In the genomic region with DNA sequence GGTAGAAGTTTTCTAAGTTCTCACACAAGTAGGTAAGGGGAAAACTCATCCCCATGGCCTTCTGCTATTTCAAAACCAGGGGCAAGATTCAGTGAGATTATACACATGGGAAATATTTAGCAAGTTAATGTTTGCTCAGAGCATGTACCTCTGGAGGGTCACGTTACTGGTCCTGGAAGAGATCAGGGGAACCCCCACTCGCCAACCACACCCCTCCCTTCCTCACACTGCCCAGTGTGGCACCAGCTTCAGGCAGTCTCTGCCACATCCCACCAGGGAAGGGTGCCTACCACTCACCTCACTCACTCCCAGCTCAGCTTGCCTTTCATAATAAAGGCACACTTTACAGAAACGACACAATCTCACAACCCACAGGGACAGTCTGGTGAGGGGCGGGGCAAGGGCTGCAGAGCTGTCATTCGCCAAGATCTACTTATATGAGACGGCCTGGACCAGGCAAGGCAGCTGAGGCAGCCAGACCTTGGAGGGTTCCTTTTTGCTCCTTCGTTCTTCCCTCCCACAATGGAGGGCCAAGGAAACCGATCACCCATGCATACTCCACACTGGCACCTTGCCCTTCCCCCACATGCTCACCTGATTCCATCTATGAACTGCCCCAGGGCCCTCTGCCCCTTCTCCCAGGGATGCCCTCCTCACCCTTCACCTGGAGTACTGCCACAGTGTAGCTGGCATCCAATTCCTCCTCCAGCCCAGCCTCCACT, we compare ENCODE assay signal across 14 mouse cellular contexts. TPM values are rescaled to one million over a fixed set of nuclear protein-coding genes. Genes with fewer than 3 reads are reported as not detected.
DNase-seq lines count a peak whose midpoint lies in the region; ATAC-seq and TF ChIP-seq lines count a peak whose summit lies in the region.
"Had no signal": no experiment of that assay in that cellular context is flagged by ENCODE, and none has a peak within 500 bp of the region (broad histone marks: within the 10 kb centered on the region; RNA-seq: fewer than 3 reads in every experiment).

No protein-coding gene starts in this region.

- H3K4me2 ChIP-seq in liver, embryonic 16.5 days (ENCODE audit: low read depth, low read length) = no peak overlapping the region; the same call in 1 of the 2 replicates
- no peak overlapping the region for H3K4me2 ChIP-seq in liver, embryonic 11.5 days
- H3K4me2 ChIP-seq in kidney, postnatal 0 days (ENCODE audit: low read length) = no peak overlapping the region

- H3K27me3 ChIP-seq in cerebellum, adult 2 months (ENCODE audit: control insufficient read depth, insufficient read depth, low read length) = no peaks in the 10 kb centered on the region
- peaks cover 34% of the 10 kb centered on the region for H3K27me3 ChIP-seq in liver, embryonic 16.5 days (ENCODE audit: control insufficient read depth, insufficient read depth, low read depth, low read length)
- peaks cover 27% of the 10 kb centered on the region for H3K27me3 ChIP-seq in liver, embryonic 11.5 days (replicated peaks; ENCODE audit: control insufficient read depth, insufficient read depth, low read length)
- 0 out of 2 replicates have a peak, but pooled peaks cover 5% of the 10 kb centered on the region for H3K27me3 ChIP-seq in kidney, postnatal 0 days (ENCODE audit: insufficient read depth, low read length)

- no peak overlapping the region for H3K4me3 ChIP-seq in cerebellum, adult 2 months (replicated peaks; ENCODE audit: insufficient read depth, low read depth, low read length)
- H3K4me3 ChIP-seq in liver, embryonic 16.5 days (ENCODE audit: low read depth, low read length) = no peak overlapping the region
- H3K4me3 ChIP-seq in liver, embryonic 11.5 days (ENCODE audit: low read depth, low read length) = no peak overlapping the region
- no peak overlapping the region for H3K4me3 ChIP-seq in kidney, postnatal 0 days (replicated peaks; ENCODE audit: low read depth, low read length)
- H3K4me3 ChIP-seq: heart, embryonic 10.5 days had no signal

- no peak for TF ChIP-seq CTCF in cerebellum, adult 2 months (IDR thresholded peaks at IDR 0.05; ENCODE audit: borderline replicate concordance, insufficient read depth, low read depth, low read length)
- TF ChIP-seq CTCF in kidney, postnatal 0 days (IDR thresholded peaks at IDR 0.05; ENCODE audit: low read depth) = no peak

- peak in 1 of 2 experiments; percentile 53 for DNase-seq in cerebellum, adult 2 months
- DNase-seq in liver, embryonic 11.5 days (ENCODE audit: low spot score) = no peak
- no peak for DNase-seq in kidney, postnatal 0 days (ENCODE audit: low spot score)
- no peak for DNase-seq in right cerebral cortex, adult 2 months (ENCODE audit: low spot score in 2 of 2)
- DNase-seq in thymus, postnatal 10 days (ENCODE audit: low spot score in 2 of 2) = no peak
- no peak for DNase-seq in testis, postnatal 14 days (ENCODE audit: low spot score)
- DNase-seq: gastrocnemius, postnatal 14 days; heart, postnatal 4 days had no signal

- peak overlapping the region; percentile 22 for H3K27ac ChIP-seq in cerebellum, adult 2 months (ENCODE audit: insufficient read depth, low read length)
- H3K27ac ChIP-seq in liver, embryonic 16.5 days (ENCODE audit: low read length) = no peak overlapping the region; the same call in 1 of the 2 replicates
- H3K27ac ChIP-seq in liver, embryonic 11.5 days (ENCODE audit: low read depth, low read length) = no peak overlapping the region
- H3K27ac ChIP-seq in kidney, postnatal 0 days = peak overlapping the region; percentile 50; the same call in 1 of the 2 replicates
- H3K27ac ChIP-seq: heart, embryonic 10.5 days; hindbrain, postnatal 0 days had no signal

- TF ChIP-seq POLR2A in cerebellum, adult 2 months (IDR thresholded peaks at IDR 0.05; ENCODE audit: borderline replicate concordance, insufficient read depth, low read length) = no peak

- 44% methylated on average over 8 of the region's 8 CpGs for WGBS in cerebellum, adult 2 months
- WGBS in liver, embryonic 16.5 days (ENCODE audit: insufficient replicate concordance) = 42% methylated on average over 8 of the region's 8 CpGs
- WGBS in liver, embryonic 11.5 days = 63% methylated on average over 8 of the region's 8 CpGs
- WGBS in kidney, postnatal 0 days = 51% methylated on average over 8 of the region's 8 CpGs

- H3K9ac ChIP-seq in liver, embryonic 16.5 days (ENCODE audit: low read depth, low read length) = no peak overlapping the region
- H3K9ac ChIP-seq in liver, embryonic 11.5 days (ENCODE audit: low read depth, low read length) = no peak overlapping the region
- no peak overlapping the region for H3K9ac ChIP-seq in kidney, postnatal 0 days (ENCODE audit: low read depth, low read length)

- ATAC-seq in cerebellum, adult (ENCODE audit: insufficient number of reproducible peaks, low FRiP score, low TSS enrichment) = no peak
- ATAC-seq in liver, embryonic 16.5 days (ENCODE audit: low read depth) = peak; percentile 73
- ATAC-seq in liver, embryonic 11.5 days (replicated peaks; ENCODE audit: low FRiP score) = no peak
- peak; percentile 60 for ATAC-seq in kidney, postnatal 0 days (replicated peaks; ENCODE audit: low FRiP score, low read depth)
- ATAC-seq: forebrain, embryonic 14.5 days; hindbrain, postnatal 0 days; lung, postnatal 0 days had no signal

- peaks cover 59% of the 10 kb centered on the region for H3K4me1 ChIP-seq in cerebellum, adult 2 months (ENCODE audit: control insufficient read depth, insufficient read depth, low read length)
- peaks cover 4% of the 10 kb centered on the region for H3K4me1 ChIP-seq in liver, embryonic 16.5 days (ENCODE audit: control insufficient read depth, low read depth, low read length)
- peaks cover 3% of the 10 kb centered on the region; the same call in 1 of the 2 replicates for H3K4me1 ChIP-seq in liver, embryonic 11.5 days (replicated peaks; ENCODE audit: control insufficient read depth, insufficient read depth, low read length)
- peaks cover 24% of the 10 kb centered on the region for H3K4me1 ChIP-seq in kidney, postnatal 0 days (replicated peaks; ENCODE audit: insufficient read depth, low read length)

- H3K9me3 ChIP-seq in liver, embryonic 16.5 days (replicated peaks; ENCODE audit: control insufficient read depth, low read length) = no peaks in the 10 kb centered on the region
- no peaks in the 10 kb centered on the region for H3K9me3 ChIP-seq in liver, embryonic 11.5 days (ENCODE audit: control insufficient read depth, low read length)
- no peaks in the 10 kb centered on the region for H3K9me3 ChIP-seq in kidney, postnatal 0 days (replicated peaks; ENCODE audit: low read length)
- H3K9me3 ChIP-seq: heart, embryonic 10.5 days had no signal

- no peaks in the 10 kb centered on the region for H3K36me3 ChIP-seq in liver, embryonic 16.5 days (ENCODE audit: control insufficient read depth, insufficient read depth)
- H3K36me3 ChIP-seq in liver, embryonic 11.5 days (ENCODE audit: control insufficient read depth, insufficient read depth, low read length) = no peaks in the 10 kb centered on the region
- H3K36me3 ChIP-seq in kidney, postnatal 0 days (ENCODE audit: insufficient read depth, low read length) = no peaks in the 10 kb centered on the region
- H3K36me3 ChIP-seq: heart, embryonic 10.5 days had no signal

RNA-seq across cellular contexts. Expression of a gene that starts 5.7 kb away (rescaled TPM):
- 37.4 and 40.4 TPM in 2 replicates for polyA plus RNA-seq in cerebellum, adult 2 months (2012; rRNA removed)
- polyA plus RNA-seq in liver, embryonic 16.5 days (2015; fragmentation: Nextera tagmentation; extraction: Ambion mirVana) = 1.4 and 2.0 TPM in 2 replicates
- polyA plus RNA-seq in liver, embryonic 11.5 days (2014; fragmentation: Nextera tagmentation; extraction: Ambion mirVana) = 2.1 and 2.3 TPM in 2 replicates
- polyA plus RNA-seq in kidney, postnatal 0 days (2015; fragmentation: Nextera tagmentation; extraction: Ambion mirVana) = 6.8 and 7.0 TPM in 2 replicates

Comparison
In these comparisons a context has a peak if more than half of its experiments do, and no peak if none do; other contexts are left out.
1. ATAC-seq: peak in liver, embryonic 16.5 days (single experiment) and kidney, postnatal 0 days (single experiment); none in cerebellum, adult (single experiment) and liver, embryonic 11.5 days (single experiment).
2. H3K27ac ChIP-seq: peak in cerebellum, adult 2 months (single experiment) and kidney, postnatal 0 days (single experiment); none in liver, embryonic 16.5 days (single experiment) and liver, embryonic 11.5 days (single experiment).